ENCODE assay signal across 25 mouse cellular contexts in genomic region chr2:34462490-34462889, GRCm38 (mm10).
"Had no signal": no experiment of that assay in that cellular context is flagged by ENCODE, and none has a peak within 500 bp of the region (broad histone marks: within the 10 kb centered on the region; RNA-seq: fewer than 3 reads in every experiment).

No protein-coding gene starts in this region.

- H3K27ac ChIP-seq: heart, adult 2 months; heart, embryonic 13.5 days; heart, embryonic 15.5 days; hindbrain, embryonic 13.5 days; hindbrain, embryonic 15.5 days; hindbrain, postnatal 0 days; intestine, embryonic 15.5 days; layer of hippocampus, adult 2 months; left cerebral cortex, adult 2 months; limb, embryonic 13.5 days; limb, embryonic 15.5 days; liver, embryonic 12.5 days; liver, embryonic 14.5 days had no signal

- H3K36me3 ChIP-seq: heart, embryonic 13.5 days; heart, embryonic 15.5 days; hindbrain, embryonic 13.5 days; hindbrain, embryonic 15.5 days; intestine, embryonic 15.5 days; limb, embryonic 13.5 days had no signal

- H3K9ac ChIP-seq: heart, embryonic 13.5 days; heart, embryonic 15.5 days; hindbrain, embryonic 13.5 days; hindbrain, embryonic 15.5 days; intestine, embryonic 15.5 days; limb, embryonic 13.5 days; limb, embryonic 15.5 days; liver, embryonic 12.5 days; liver, embryonic 14.5 days had no signal

- DNase-seq: gastrocnemius, postnatal 14 days; gastrocnemius, postnatal 36 days; heart, adult 2 months; heart, postnatal 14 days; heart, postnatal 36 days; kidney, adult 18-20 months; kidney, adult 8-10 months; kidney, postnatal 10 days; kidney, postnatal 25 days; kidney, postnatal 4 days; left cerebral cortex, postnatal 4 days had no signal

- H3K27me3 ChIP-seq: heart, embryonic 13.5 days; heart, embryonic 15.5 days; hindbrain, embryonic 13.5 days; hindbrain, embryonic 15.5 days; intestine, embryonic 15.5 days; limb, embryonic 13.5 days; limb, embryonic 15.5 days; liver, embryonic 12.5 days had no signal

- H3K9me3 ChIP-seq: heart, embryonic 13.5 days; heart, embryonic 15.5 days; hindbrain, embryonic 13.5 days; hindbrain, embryonic 15.5 days; intestine, embryonic 15.5 days; limb, embryonic 13.5 days; limb, embryonic 15.5 days; liver, embryonic 12.5 days had no signal

- H3K4me2 ChIP-seq: heart, embryonic 11.5 days; heart, embryonic 13.5 days; heart, embryonic 15.5 days; hindbrain, embryonic 13.5 days; hindbrain, embryonic 15.5 days; intestine, embryonic 15.5 days; limb, embryonic 13.5 days; limb, embryonic 15.5 days; liver, embryonic 12.5 days had no signal

- H3K4me3 ChIP-seq: heart, adult 2 months; heart, embryonic 13.5 days; heart, embryonic 15.5 days; hindbrain, embryonic 13.5 days; hindbrain, embryonic 15.5 days; intestine, embryonic 15.5 days; layer of hippocampus, adult 2 months; left cerebral cortex, adult 2 months; limb, embryonic 13.5 days; limb, embryonic 15.5 days; liver, embryonic 12.5 days had no signal

- H3K4me1 ChIP-seq: heart, embryonic 15.5 days; hindbrain, embryonic 13.5 days; hindbrain, embryonic 15.5 days; intestine, embryonic 15.5 days; limb, embryonic 13.5 days; limb, embryonic 15.5 days had no signal

- ATAC-seq: hindbrain, postnatal 0 days; intestine, embryonic 15.5 days; intestine, postnatal 0 days; liver, embryonic 12.5 days had no signal
